Mouse (Mus musculus) ES-E14 (cell line): ENCODE measurements around the gene Hebp1. TPM values are rescaled to one million over a fixed set of nuclear protein-coding genes. Genes with fewer than 3 reads are reported as not detected.

ENCODE experiments used
- DNase-seq: peaks from one replicate; pipeline ENCODE4 v3.0.0-alpha.2; 2013; ENCODE audit warnings: low read depth, low spot score
- H3K27ac ChIP-seq: 2 replicates; pipeline ENCODE4 v1.5.1; 2012; ENCODE audit warnings: low read depth, mild to moderate bottlenecking, low read length, moderate library complexity, mixed read lengths; ENCODE audit not compliant: poor library complexity, insufficient read depth, severe bottlenecking
- H3K36me3 ChIP-seq: 2 replicates; pipeline ENCODE4 v1.6.1; 2012; ENCODE audit warnings: mild to moderate bottlenecking, low read length, moderate library complexity, mixed read lengths; ENCODE audit not compliant: control insufficient read depth, poor library complexity, insufficient read depth, severe bottlenecking
- H3K4me1 ChIP-seq, 2 experiments: fragments of 150-350 bp in 1 of 2; sonication (generic) in 1 of 2; 2 replicates each; pipeline ENCODE4 v1.6.1; 2012; ENCODE audit warnings: low read length in 2 of 2, mild to moderate bottlenecking in 1 of 2, mixed read lengths in 1 of 2; ENCODE audit not compliant: control insufficient read depth in 2 of 2, insufficient read depth in 2 of 2, poor library complexity in 1 of 2
- H3K4me3 ChIP-seq, 2 experiments: fragments of 150-350 bp in 1 of 2; sonication (generic) in 1 of 2; 2 replicates each; pipeline ENCODE4 v1.5.1; 2012; ENCODE audit warnings: low read length in 2 of 2, low read depth in 1 of 2, mild to moderate bottlenecking in 1 of 2, mixed read lengths in 1 of 2; ENCODE audit not compliant: insufficient read depth in 1 of 2, poor library complexity in 1 of 2, severe bottlenecking in 1 of 2
- H3K9ac ChIP-seq: 2 replicates; pipeline ENCODE4 v1.6.1; 2012; ENCODE audit warnings: low read depth, mild to moderate bottlenecking, low read length, mixed read lengths; ENCODE audit not compliant: poor library complexity, insufficient read depth, severe bottlenecking
- H3K9me3 ChIP-seq: fragments of 150-350 bp; sonication (generic); 2 replicates; pipeline ENCODE4 v1.6.1; 2012; ENCODE audit warnings: low read depth, mild to moderate bottlenecking, low read length; ENCODE audit not compliant: control insufficient read depth, insufficient read depth
- CHD2 ChIP-seq: IDR thresholded peaks from 2 replicates; pipeline ENCODE4 v1.6.1; 2014; ENCODE audit warnings: mild to moderate bottlenecking, low read depth, low read length, inconsistent platforms
- HCFC1 ChIP-seq: IDR thresholded peaks from 2 replicates; pipeline ENCODE4 v1.6.1; 2012; ENCODE audit warnings: low read length, inconsistent platforms, borderline replicate concordance; ENCODE audit not compliant: insufficient read depth
- MAFK ChIP-seq: IDR thresholded peaks from 2 replicates; pipeline ENCODE4 v1.6.1; 2014; ENCODE audit warnings: mild to moderate bottlenecking, low read depth, low read length, inconsistent platforms; ENCODE audit not compliant: insufficient read depth
- ZC3H11A ChIP-seq: IDR thresholded peaks from 2 replicates; pipeline ENCODE4 v1.6.1; 2012; ENCODE audit warnings: low read depth, mild to moderate bottlenecking, inconsistent platforms, low read length, borderline replicate concordance
- ZNF384 ChIP-seq: IDR thresholded peaks from 2 replicates; pipeline ENCODE4 v1.6.1; 2012; ENCODE audit warnings: low read depth, low read length, inconsistent platforms
- in situ Hi-C, 2 experiments: fragments of 600-800 bp; cut with MboI; formaldehyde crosslinking; loops; one replicate each; pipeline ENCODE4 v1.15.1; 2025; ENCODE audit warnings: low sequenced_read_pairs in 2 of 2, inconsistent platforms in 1 of 2; ENCODE audit not compliant: unreplicated experiment in 2 of 2
- total RNA-seq: library from RNA; depleted of rRNA; stranded (reverse); fragments of 300-350 nt; gene quantifications from 2 replicates; pipeline ENCODE4 v1.2.3, GENCODE M21; 2012

Hebp1 gene
- total RNA-seq, 1 experiment, result 22.4 TPM

DNA sequence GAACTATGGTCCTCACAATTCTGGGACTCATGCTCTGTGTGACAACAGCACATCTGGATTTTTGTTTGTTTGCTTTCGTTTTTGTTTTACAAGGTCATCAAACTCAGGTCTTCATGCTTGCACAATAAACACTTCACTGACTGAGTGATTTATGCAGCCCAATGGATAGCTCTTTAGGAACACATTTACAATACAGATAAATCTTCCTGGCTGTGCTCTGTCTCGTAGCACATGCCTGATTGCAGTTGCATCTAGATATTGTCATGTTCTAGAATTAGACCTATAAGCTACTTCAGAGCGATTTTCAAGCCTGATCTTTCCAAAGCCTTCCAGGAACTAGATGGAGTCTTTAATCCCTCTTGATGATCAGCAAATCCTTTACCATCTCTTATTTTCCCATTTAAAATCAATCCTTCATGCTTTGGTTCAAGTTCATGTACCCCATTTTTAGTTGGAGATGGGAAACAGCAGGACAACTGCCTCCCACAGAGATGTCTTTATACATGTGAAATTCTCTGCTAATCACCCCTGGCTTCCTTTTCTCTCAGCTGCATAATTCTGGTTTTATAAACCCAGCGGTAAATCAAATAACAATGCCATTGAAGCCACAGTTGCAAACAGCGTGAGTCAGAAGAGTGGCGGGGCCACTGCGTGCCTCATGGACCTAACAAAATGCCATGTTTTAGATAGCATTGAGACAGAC lies 85.3 kb downstream of the Hebp1 start:
- Histone ChIP-seq H3K4me3 (no peak overlapping the region), H3K27ac (no peak overlapping the region), H3K9ac (no peak overlapping the region), H3K36me3 (no peaks in the 10 kb centered on the region), H3K4me1 (peaks cover 0 to 6% of the 10 kb centered on the region in 2 experiments; a peak in 2 of 4 replicates), H3K9me3 (no peaks in the 10 kb centered on the region)
- no peak for TF ChIP-seq ZC3H11A
- no peak for TF ChIP-seq HCFC1
- no peak for TF ChIP-seq MAFK
- no peak for TF ChIP-seq CHD2
- no peak for TF ChIP-seq ZNF384
- in situ Hi-C loops, result no loop called here
- no peak for DNase-seq

DNA sequence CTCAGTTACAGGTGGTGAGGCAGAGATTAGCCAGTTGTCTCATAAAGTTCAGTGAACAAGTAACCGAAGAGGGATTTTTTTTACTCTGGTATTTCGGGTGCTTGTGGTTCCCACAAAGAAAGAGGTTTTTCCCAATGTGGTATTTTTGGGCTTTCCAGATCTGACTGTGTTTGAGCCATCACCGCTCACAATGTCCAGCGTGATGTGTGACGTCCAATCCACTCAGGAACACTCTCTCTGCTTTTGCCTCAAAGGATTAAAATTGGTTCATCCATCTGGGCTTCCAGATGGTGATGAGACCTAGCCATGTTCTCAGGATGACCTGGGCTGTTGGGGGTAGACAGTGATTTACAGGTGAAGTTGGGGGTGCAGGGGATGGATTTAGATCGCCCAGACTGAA lies 90.8 kb downstream of the Hebp1 start:
- in situ Hi-C loops, result no loop called here
- no peak overlapping the region for H3K27ac ChIP-seq

DNA sequence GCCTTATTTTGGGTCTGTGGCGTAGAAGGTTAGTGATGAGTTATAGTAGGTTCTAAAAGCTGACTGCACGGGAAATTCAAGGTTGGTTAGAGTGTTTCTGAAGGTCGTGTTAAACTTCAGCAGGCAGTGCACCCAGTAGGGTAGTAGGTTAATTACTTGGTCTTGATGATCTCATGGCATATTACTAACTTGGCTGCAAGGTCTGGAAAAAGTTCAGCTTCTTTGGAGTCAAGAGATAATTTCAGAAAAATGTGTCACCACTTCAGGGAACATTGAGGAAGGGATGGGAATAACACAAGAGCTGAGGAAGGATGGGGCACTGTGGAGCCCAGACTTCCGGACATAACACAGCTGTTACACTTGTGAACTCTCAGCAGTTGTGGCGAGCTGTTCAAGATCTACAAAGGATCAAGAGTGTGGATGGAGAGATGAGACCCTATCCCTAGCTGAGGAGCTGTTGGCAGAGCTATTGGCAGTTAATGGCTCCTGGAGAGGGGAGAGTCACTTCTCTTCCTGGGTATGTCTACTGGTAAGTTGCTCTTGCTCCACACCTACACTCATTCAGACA lies 95.0 kb downstream of the Hebp1 start:
- Histone ChIP-seq H3K9me3 (no peaks in the 10 kb centered on the region), H3K4me1 (peaks cover 0 to 3% of the 10 kb centered on the region in 2 experiments; a peak in 1 of 4 replicates), H3K36me3 (no peaks in the 10 kb centered on the region), H3K27ac (no peak overlapping the region), H3K9ac (no peak overlapping the region), H3K4me3 (no peak overlapping the region)
- TF ChIP-seq HCFC1 (no peak), MAFK (no peak), ZNF384 (no peak), ZC3H11A (no peak), CHD2 (no peak)
- in situ Hi-C loops, result no loop called here
- DNase-seq, result no peak

More for the DNA sequence above, 90.8 kb downstream of the Hebp1 start:
- no peak for DNase-seq
- no peak overlapping the region for H3K4me3 ChIP-seq
- no peaks in the 10 kb centered on the region for H3K9me3 ChIP-seq
- H3K9ac ChIP-seq, result no peak overlapping the region
- no peaks in the 10 kb centered on the region for H3K36me3 ChIP-seq
- peaks cover 0 to 3% of the 10 kb centered on the region in 2 experiments; a peak in 1 of 4 replicates for H3K4me1 ChIP-seq
- TF ChIP-seq MAFK (no peak), ZC3H11A (no peak), CHD2 (no peak), HCFC1 (no peak), ZNF384 (no peak)

DNA sequence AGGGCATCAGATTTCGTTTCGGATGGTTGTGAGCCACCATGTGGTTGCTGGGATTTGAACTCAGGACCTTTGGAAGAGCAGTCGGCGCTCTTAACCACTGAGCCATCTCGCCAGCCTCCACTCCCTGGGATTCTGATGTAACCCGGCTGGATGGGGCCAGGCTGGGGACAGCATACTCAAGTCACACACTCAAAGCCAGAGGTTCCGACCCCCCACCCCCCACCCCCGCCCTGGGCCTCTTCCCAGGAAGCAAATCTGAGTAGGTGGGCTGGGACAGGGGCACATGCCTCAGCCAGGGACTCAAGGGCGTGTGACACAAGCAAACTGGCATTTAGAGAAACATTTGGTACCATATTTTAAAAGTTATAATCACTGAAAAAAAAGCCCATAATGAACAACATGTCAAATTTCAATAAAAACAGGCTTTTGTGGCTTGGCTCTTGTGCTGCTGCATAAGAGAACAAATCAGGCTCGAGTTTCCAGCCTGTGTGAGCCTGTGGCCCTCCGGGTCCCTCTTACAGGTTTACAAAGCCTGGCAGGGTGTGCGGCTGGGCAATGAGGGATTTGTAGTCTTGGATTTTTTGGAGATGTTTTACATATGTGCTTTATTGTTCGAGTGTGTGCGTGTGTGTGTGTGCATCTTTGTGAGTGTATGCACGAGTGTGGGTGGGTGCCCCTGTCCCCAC lies 96.9 kb downstream of the Hebp1 start:
- no peak overlapping the region for H3K9ac ChIP-seq
- no peaks in the 10 kb centered on the region for H3K36me3 ChIP-seq
- DNase-seq, result no peak
- no peak for TF ChIP-seq MAFK
- H3K27ac ChIP-seq, result no peak overlapping the region
- peaks cover 0 to 3% of the 10 kb centered on the region in 2 experiments; a peak in 1 of 4 replicates for H3K4me1 ChIP-seq
- no peaks in the 10 kb centered on the region for H3K9me3 ChIP-seq
- no peak overlapping the region for H3K4me3 ChIP-seq
- in situ Hi-C loops, result no loop called here
